Mouse (Mus musculus) thymus, adult 2 months (tissue): Measurements from ENCODE around the gene Mgll.

Experiments used
- CTCF ChIP-seq: fragments of 200-500 bp; IDR thresholded peaks from 2 replicates; pipeline ENCODE4 v1.5.1; 2012; ENCODE audit warnings: mild to moderate bottlenecking, control low read depth, low read length, moderate library complexity, borderline replicate concordance; ENCODE audit not compliant: control insufficient read depth, poor library complexity, insufficient read depth; ENCODE audit errors: extremely low read depth
- POLR2A ChIP-seq: fragments of 200-500 bp; IDR thresholded peaks from 2 replicates; pipeline ENCODE4 v1.6.1; 2012; ENCODE audit warnings: mild to moderate bottlenecking, low read length, control low read depth, moderate library complexity; ENCODE audit not compliant: control insufficient read depth, poor library complexity, insufficient read depth; ENCODE audit errors: extremely low read depth

DNA sequence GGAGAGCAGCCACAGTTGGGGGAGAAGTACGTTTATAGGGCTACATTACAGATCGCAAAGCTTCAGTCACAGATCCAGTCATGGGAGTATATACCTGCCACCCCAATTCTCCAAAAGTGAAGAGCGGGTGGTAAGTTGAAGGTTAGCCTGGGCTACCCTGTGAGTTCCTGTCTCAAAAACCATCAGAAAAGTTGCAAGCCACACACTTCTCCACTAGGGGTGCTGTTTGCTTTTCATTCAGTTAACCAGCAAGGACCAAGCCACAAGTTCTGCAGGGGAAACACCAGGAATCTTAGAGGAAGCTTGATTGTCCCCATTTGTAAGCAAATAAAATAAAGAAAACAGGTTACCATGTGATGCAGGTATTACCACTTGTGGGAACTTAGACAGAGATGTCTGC lies 88.7 kb downstream of the Mgll start:
- TF ChIP-seq POLR2A (no peak), CTCF (no peak)
